Mouse (Mus musculus) limb, embryonic 10.5 days (tissue): ENCODE data around the gene Mtss1l. TPM values are rescaled to one million over a fixed set of nuclear protein-coding genes. Genes with fewer than 3 reads are reported as not detected.
A peak's percentile ranks its signal among the peaks of the same experiment; 100 is the strongest.

Experiments
- DNase-seq: peaks from one replicate; pipeline ENCODE4 v3.0.0-alpha.2; 2017; ENCODE audit warnings: low spot score
- H3K27ac ChIP-seq: fragments of 300-500 bp; sonication (generic); 2 replicates; pipeline ENCODE4 v1.5.1; 2016; ENCODE audit warnings: mild to moderate bottlenecking
- H3K27me3 ChIP-seq: fragments of 300-500 bp; sonication (generic); 2 replicates; pipeline ENCODE4 v1.6.1; 2016; ENCODE audit warnings: low read depth, mild to moderate bottlenecking; ENCODE audit not compliant: poor library complexity, severe bottlenecking
- H3K36me3 ChIP-seq: fragments of 300-500 bp; sonication (generic); 2 replicates; pipeline ENCODE4 v1.6.1; 2016; ENCODE audit warnings: mild to moderate bottlenecking, moderate library complexity
- H3K4me1 ChIP-seq: fragments of 300-500 bp; sonication (generic); 2 replicates; pipeline ENCODE4 v1.6.1; 2016
- H3K4me3 ChIP-seq: fragments of 300-500 bp; sonication (generic); 2 replicates; pipeline ENCODE4 v1.5.1; 2016; ENCODE audit warnings: mild to moderate bottlenecking, moderate library complexity
- H3K9me3 ChIP-seq: fragments of 300-500 bp; sonication (generic); replicated peaks from 2 replicates; pipeline ENCODE4 v1.6.1; 2016; ENCODE audit warnings: mild to moderate bottlenecking
- WGBS: fragments of 180-500 bp; shearing (Covaris S2); methylation state at CpG from one replicate; pipeline ENCODE4 v1.1.7; 2016; 5-methylcytosine and 5-hydroxymethylcytosine counted together
- polyA plus RNA-seq: library from polyadenylated mRNA; unstranded; fragments of >200 nt; fragmentation: Nextera tagmentation; extraction: Ambion mirVana; gene quantifications from 2 replicates; pipeline ENCODE4 v1.2.1, GENCODE M21; 2016

Mtss1l gene
- polyA plus RNA-seq, 1 experiment from 2014 or later, result 8.8 TPM

DNA sequence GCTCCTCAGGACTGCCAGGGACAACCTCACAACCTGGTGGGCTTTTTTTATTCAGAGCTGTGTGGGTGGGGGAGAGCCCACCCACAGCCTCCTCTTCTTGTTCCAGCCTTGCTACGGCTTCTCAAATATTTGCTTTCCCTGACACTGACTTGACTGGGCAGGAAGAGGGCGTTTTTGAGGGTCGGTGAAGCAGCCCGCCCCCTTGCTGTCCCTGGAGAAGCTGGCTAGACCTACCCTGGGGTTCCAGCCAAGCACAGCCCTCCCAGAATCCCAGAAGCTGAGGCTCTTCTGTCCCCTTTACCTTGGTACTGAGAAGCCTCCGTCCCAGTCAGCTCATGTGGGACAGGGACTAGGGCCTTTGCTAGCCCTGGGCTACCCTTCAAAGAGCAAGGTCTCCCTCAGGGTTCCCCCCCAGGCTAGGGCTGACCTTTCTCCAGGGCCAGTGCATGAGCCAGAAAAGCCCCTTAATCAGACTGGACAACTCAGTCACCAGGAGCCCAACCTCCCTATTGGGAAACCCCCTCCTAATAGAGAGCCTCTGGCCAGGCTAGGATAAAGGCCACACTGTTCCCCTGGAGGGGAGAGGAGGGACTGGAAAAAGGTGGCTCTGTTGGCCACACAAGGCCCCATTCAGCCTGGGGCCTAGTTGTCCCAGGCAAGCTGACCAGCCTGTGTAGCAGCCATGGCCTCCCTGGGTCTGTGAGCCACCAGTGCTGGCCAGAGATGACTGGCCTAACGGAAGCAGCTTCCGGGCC is 4.0 kb downstream of the Mtss1l start:
- WGBS, result 60% methylated on average over 7 of the region's 7 CpGs
- peak overlapping the region; percentile 17; the same call in 1 of the 2 replicates for H3K4me3 ChIP-seq
- H3K4me1 ChIP-seq, result peaks cover 65% of the 10 kb centered on the region
- DNase-seq, result no peak
- H3K27ac ChIP-seq, result peak overlapping the region; percentile 76
- H3K36me3 ChIP-seq, result peaks cover 73% of the 10 kb centered on the region
- H3K9me3 ChIP-seq, result no peaks in the 10 kb centered on the region
- H3K27me3 ChIP-seq, result no peaks in the 10 kb centered on the region

DNA sequence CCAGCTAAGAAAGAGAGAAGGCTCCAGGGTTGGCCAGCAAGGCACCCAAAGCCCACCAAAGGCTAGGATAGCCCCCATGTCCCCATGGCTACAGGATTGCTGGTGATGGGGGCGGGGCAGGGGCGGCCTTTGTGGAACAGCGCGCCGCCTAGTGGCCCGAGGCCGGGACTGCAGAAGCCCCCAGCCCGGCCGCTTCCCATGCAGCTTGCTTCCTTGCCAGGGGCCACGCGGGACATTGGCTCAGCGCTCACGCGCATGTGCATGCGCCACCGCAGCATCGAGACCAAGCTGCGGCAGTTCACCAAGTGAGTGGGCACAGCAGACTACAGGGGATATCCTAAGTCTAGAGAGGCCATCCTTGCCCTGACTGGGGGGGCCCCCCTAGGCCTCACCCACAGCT is 5.6 kb downstream of the Mtss1l start:
- peaks cover 89% of the 10 kb centered on the region for H3K36me3 ChIP-seq
- no peaks in the 10 kb centered on the region for H3K27me3 ChIP-seq
- 0 out of 2 replicates have a peak overlapping the region, but pooled peaks have one; percentile 0 for H3K4me3 ChIP-seq
- peak overlapping the region; percentile 53 for H3K27ac ChIP-seq
- H3K9me3 ChIP-seq, result no peaks in the 10 kb centered on the region
- DNase-seq, result peak; percentile 90
- peaks cover 55% of the 10 kb centered on the region for H3K4me1 ChIP-seq
- WGBS, result 11% methylated on average over 18 of the region's 18 CpGs

DNA sequence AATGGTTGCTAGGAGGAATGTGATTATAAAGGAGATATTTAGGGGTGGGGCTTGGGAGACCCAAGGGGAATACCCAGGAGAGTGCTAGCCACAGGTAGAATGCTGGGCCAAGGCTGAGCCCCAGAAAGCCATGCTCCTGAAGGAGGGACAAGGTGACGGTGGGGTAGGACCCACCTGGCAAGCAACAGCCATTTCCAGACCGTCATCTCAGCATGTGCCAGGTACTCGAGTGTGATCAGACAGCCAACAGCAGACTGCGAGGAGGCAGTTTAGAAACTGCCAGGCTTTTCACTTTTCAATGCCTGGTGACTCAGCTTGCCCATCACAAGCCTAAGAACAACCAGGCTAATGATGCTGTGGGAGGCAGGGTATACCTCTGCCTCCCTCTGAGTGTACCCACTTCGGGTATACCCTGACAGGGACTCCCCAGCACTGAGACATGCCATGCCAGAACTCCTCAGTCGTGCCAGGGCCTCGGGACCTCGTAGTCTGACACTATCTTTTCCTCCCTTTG is 10.1 kb downstream of the Mtss1l start:
- 94% methylated on average over 8 of the region's 8 CpGs for WGBS
- Histone ChIP-seq H3K27ac (no peak overlapping the region), H3K4me1 (peaks cover 10% of the 10 kb centered on the region), H3K36me3 (peaks cover 100% of the 10 kb centered on the region), H3K9me3 (no peaks in the 10 kb centered on the region), H3K27me3 (no peaks in the 10 kb centered on the region), H3K4me3 (no peak overlapping the region)
- no peak for DNase-seq

DNA sequence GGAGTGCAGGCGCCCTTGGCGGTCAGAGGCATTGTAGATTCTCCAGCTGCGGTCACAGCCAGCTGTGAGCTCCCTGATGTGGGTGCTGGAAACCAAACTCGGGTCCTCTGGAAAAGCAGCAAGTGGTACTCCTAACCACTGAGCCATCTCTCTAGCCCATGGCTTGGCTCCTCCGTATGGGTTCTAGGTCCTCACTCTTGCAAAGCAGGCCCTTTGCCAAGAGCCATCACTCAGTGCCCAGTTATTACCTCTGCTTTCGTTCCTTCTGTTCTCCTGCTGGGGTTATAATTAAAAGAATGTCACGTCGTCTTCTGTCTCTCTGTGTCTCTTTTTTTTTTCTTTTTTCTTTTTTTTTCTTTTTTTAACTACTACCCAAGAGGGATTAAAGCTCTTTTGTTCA is 11.8 kb downstream of the Mtss1l start:
- 94% methylated on average over 8 of the region's 8 CpGs for WGBS
- peaks cover 100% of the 10 kb centered on the region for H3K36me3 ChIP-seq

DNA sequence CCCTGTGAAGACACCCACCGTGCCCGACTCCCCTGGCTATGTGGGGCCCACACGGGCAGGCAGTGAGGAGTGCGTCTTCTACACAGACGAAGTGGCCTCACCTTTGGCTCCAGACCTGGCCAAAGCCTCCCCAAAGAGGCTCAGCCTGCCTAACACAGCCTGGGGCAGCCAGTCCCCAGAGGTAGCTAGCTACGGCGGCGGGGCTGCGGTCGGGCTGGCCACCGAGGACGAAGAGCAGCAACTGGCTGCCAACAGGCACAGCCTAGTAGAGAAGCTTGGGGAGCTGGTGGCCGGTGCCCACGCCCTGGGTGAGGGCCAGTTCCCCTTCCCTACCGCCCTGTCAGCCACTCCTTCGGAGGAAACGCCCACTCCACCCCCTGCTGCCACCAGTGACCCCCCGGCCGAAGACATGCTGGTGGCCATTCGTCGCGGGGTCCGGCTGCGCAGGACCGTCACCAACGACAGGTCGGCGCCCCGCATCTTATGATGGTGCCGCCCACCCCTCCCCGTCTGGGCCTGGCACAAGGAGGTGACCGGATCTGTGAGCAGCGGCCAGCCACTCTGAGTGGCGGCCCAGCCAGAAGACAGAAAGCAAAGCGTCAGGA is 17.4 kb downstream of the Mtss1l start:
- H3K4me1 ChIP-seq, result no peaks in the 10 kb centered on the region
- no peak overlapping the region for H3K27ac ChIP-seq

More for the DNA sequence above, 11.8 kb downstream of the Mtss1l start:
- Histone ChIP-seq H3K9me3 (no peaks in the 10 kb centered on the region), H3K4me3 (no peak overlapping the region), H3K27ac (no peak overlapping the region), H3K27me3 (no peaks in the 10 kb centered on the region), H3K4me1 (no peaks in the 10 kb centered on the region)
- DNase-seq, result no peak

DNA sequence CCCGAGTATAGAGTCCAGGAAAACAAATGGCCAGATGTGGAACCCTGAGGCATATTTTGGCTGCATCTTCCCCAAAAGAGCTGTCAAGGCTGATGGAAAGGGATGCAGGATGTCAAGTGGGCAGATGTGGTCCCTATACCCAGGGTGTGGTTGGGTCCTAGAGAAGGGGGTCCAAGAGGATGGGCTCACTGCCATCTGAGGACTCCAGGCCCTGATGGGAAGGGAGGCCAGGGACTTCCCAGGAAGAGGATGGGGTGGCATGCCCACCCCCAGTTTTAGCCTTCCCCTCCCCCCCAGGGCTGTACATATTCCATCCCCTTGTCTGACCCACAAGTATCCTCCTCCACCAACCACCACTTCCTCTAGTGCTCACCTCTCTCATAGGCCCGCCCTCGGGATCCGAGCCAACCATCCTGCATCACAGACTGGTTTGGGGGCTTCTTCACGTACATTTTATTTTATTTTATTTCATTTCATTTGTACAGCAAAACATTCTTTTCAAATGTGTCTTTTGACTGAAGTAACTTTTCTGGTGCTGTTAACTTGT is 19.4 kb downstream of the Mtss1l start:
- H3K4me3 ChIP-seq, result no peak overlapping the region
- H3K4me1 ChIP-seq, result no peaks in the 10 kb centered on the region
- H3K27ac ChIP-seq, result no peak overlapping the region
- H3K36me3 ChIP-seq, result peaks cover 65% of the 10 kb centered on the region
- H3K9me3 ChIP-seq, result no peaks in the 10 kb centered on the region
- no peak for DNase-seq
- WGBS, result 89% methylated on average over 5 of the region's 5 CpGs
- H3K27me3 ChIP-seq, result no peaks in the 10 kb centered on the region

More for the DNA sequence above, 17.4 kb downstream of the Mtss1l start:
- 93% methylated on average over 35 of the region's 35 CpGs for WGBS
- no peak for DNase-seq
- Histone ChIP-seq H3K4me3 (no peak overlapping the region), H3K9me3 (no peaks in the 10 kb centered on the region), H3K36me3 (peaks cover 85% of the 10 kb centered on the region), H3K27me3 (no peaks in the 10 kb centered on the region)

DNA sequence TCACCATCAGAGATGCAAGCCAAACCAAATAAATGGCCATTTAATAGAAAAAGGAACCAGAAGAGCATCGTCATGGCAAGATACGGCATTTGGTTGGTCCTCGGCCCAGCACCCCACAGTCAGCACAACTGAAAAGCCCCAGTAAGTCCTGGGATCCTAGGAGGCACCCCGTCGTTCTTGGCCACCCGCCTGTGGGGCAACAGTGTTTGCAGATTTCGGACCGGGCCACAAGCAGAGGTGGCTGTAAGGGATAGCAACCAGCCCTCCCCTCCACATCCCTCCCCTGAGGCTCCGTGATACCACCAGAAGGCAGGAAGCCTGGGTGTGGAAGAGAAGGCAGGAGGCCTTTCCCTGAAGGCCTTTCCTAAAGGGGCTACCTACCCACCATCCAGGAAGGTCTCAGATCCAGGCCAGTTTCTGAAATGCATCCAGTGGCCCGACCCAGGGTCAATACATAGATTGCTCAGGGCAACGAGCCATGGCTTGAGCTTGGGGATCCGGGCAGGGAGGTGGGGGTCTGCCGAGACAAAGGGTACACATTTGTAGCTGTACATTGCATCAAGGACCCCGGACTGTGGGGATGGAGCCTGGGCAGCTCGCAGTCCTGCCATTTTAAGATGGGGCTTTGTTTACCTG is 20.7 kb downstream of the Mtss1l start:
- Histone ChIP-seq H3K4me3 (no peak overlapping the region), H3K9me3 (no peaks in the 10 kb centered on the region), H3K27ac (no peak overlapping the region), H3K4me1 (no peaks in the 10 kb centered on the region), H3K36me3 (peaks cover 52% of the 10 kb centered on the region), H3K27me3 (no peaks in the 10 kb centered on the region)
- DNase-seq, result no peak
- 77% methylated on average over 15 of the region's 15 CpGs for WGBS

DNA sequence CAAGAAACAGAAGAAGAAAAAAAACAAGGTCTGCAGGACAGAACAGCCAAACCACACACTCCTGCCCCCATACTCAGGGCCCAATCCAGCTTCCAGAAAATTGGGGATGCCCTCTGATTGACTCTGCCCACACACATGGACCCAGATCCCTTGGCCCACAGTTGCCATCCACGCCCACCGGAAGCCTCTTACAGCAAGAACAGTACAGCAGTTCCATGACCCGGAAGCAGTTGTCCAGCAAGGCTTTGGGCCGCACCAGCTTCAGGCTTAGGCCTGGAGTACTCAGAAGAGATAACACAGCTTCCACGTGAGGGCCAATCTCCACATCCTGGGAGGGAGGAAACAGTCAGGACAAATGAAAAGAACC is 21.2 kb downstream of the Mtss1l start:
- no peaks in the 10 kb centered on the region for H3K9me3 ChIP-seq
- no peaks in the 10 kb centered on the region for H3K4me1 ChIP-seq
- H3K36me3 ChIP-seq, result peaks cover 47% of the 10 kb centered on the region
- 92% methylated on average over 5 of the region's 5 CpGs for WGBS
- H3K27ac ChIP-seq, result no peak overlapping the region
- H3K27me3 ChIP-seq, result no peaks in the 10 kb centered on the region
- DNase-seq, result no peak
- no peak overlapping the region for H3K4me3 ChIP-seq

DNA sequence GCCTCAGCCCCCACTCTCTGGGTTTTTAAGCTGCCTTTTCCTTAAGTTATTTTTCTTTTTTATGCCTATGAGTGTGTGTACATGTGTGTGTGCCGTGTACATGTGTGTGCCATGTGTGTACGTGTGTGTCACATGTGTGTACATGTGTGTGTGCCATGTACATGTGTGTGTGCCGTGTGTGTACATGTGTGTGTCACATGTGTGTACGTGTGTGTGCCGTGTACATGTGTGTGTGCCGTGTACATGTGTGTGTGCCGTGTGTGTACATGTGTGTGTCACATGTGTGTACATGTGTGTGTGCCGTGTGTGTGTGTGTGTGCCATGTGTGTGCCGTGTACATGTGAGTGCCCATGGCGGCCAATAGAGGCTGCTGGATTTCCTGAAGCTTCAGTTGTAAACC is 23.9 kb downstream of the Mtss1l start:
- Histone ChIP-seq H3K4me3 (no peak overlapping the region), H3K9me3 (no peaks in the 10 kb centered on the region), H3K4me1 (no peaks in the 10 kb centered on the region), H3K27me3 (no peaks in the 10 kb centered on the region), H3K36me3 (peaks cover 20% of the 10 kb centered on the region), H3K27ac (no peak overlapping the region)
- WGBS, result 96% methylated on average over 10 of the region's 10 CpGs
- no peak for DNase-seq

DNA sequence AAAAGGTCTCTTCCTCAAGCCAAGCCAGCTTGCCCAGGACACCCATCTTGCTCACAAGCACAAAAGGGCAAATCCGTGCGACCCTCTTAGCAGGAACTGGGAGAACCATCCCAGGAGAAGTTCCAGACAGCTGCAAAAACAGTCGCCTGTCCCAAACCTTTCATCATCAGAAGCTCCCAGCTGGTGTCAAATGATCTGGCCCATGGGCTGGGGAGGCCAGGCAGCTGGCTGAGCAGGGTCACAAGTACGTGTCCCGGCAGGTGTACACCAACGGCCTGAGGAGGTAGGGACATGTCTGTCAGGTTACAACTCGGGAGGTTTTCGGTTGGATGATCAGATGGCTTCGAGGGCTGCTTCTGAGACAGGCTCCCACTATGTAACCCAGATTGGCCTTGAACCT is 25.4 kb downstream of the Mtss1l start:
- no peak overlapping the region for H3K4me3 ChIP-seq
- H3K36me3 ChIP-seq, result peaks cover 8% of the 10 kb centered on the region
- H3K9me3 ChIP-seq, result no peaks in the 10 kb centered on the region
- 65% methylated on average over 9 of the region's 9 CpGs for WGBS
- H3K4me1 ChIP-seq, result no peaks in the 10 kb centered on the region
- DNase-seq, result no peak
- H3K27ac ChIP-seq, result no peak overlapping the region
- no peaks in the 10 kb centered on the region for H3K27me3 ChIP-seq

DNA sequence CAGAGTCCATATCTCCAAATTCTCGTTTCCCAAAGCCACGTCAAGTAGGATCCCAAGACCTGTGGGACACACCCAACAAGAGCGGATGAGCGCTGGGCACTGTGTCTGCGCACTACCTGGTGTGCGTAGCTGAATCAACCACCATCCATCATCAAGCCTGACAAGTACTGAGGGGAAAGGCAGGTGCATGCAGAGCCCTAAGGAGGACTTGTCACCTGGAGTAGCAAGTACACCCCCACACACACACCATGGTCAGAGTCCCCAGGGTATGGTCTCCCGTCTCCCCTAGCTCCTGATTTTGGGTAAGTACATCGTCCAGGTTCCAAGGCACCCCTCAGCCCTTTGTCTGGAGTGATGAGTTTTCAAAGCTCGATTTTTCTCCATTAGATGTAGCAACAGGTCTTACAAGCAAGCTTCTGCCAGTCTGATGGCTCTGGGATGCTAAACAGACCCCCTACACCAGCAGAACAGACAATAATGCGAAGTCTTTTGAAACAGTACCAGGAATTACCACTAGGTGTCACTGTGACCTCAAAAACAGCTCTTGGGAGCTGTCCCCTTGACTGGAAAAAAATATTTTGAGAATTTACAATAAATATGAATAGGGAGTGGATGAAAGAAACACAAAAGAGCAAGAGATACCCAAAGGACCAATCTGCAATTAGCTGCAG is 28.4 kb downstream of the Mtss1l start:
- DNase-seq, result no peak
- Histone ChIP-seq H3K36me3 (no peaks in the 10 kb centered on the region), H3K27me3 (no peaks in the 10 kb centered on the region), H3K27ac (no peak overlapping the region), H3K4me3 (no peak overlapping the region), H3K4me1 (peaks cover 2% of the 10 kb centered on the region), H3K9me3 (no peaks in the 10 kb centered on the region)
- 62% methylated on average over 10 of the region's 10 CpGs for WGBS

DNA sequence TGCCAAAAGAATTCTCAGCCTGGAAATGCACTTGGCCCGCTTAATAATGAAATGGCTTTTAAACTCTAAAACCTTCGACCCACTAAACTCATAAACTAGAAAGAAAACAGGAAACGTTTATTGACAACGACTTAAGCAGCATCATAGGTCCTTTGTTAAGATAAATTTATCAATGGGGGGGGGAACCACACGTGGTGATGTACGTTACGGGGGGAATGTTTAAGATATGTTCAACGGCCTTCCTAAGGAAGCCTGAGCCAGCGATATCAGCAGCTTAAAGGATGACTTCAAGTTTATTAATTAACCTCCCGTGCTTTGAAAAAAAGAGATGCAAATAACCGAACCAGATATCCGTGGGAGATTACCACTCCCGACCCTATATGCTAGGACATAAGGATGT is 29.0 kb downstream of the Mtss1l start:
- Histone ChIP-seq H3K4me1 (peaks cover 8% of the 10 kb centered on the region), H3K9me3 (no peaks in the 10 kb centered on the region), H3K36me3 (no peaks in the 10 kb centered on the region), H3K27ac (no peak overlapping the region), H3K27me3 (no peaks in the 10 kb centered on the region), H3K4me3 (no peak overlapping the region)
- WGBS, result 55% methylated on average over 13 of the region's 13 CpGs
- no peak for DNase-seq
